Comparison of ENCODE assay signal across 12 mouse cellular contexts in the genomic region with DNA sequence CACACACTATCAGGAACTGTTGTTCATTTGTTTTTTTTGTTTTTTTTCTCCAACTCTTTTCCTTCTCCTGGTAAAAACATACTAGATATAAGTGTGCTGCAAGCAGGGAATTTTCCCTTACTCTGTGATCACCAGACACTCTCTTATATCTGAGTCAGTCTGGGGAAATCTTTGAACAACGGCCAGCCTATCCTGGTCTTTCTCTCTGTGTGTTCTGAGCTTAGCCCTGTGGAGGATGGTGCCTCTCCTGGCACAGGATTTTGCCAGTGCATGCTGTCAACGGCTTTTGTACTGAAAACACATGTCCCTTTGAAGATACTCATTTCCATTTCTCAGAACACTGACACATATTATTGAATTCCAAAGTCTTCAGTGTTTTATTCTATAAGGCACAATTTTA.
DNase-seq lines count a peak whose midpoint lies in the region; ATAC-seq and TF ChIP-seq lines count a peak whose summit lies in the region.
"Had no signal": no experiment of that assay in that cellular context is flagged by ENCODE, and none has a peak within 500 bp of the region (broad histone marks: within the 10 kb centered on the region; RNA-seq: fewer than 3 reads in every experiment).

No protein-coding gene starts in this region.

- H3K36me3 ChIP-seq in hindbrain, postnatal 0 days (ENCODE audit: insufficient read depth, low read length): no peaks in the 10 kb centered on the region
- H3K36me3 ChIP-seq in hindbrain, embryonic 10.5 days: no peaks in the 10 kb centered on the region
- no peaks in the 10 kb centered on the region for H3K36me3 ChIP-seq in midbrain, postnatal 0 days (ENCODE audit: insufficient read depth, low read length)
- H3K36me3 ChIP-seq: liver, embryonic 13.5 days had no signal

- no peak for ATAC-seq in cerebellum, adult (ENCODE audit: insufficient number of reproducible peaks, low FRiP score, low TSS enrichment)
- peak; percentile 67; the same call in 1 of the 2 replicates for ATAC-seq in hindbrain, postnatal 0 days
- ATAC-seq in midbrain, postnatal 0 days (ENCODE audit: low FRiP score): no peak

- TF ChIP-seq CTCF in hindbrain, postnatal 0 days (IDR thresholded peaks at IDR 0.05; ENCODE audit: low read depth): no peak
- no peak for TF ChIP-seq CTCF in midbrain, postnatal 0 days (IDR thresholded peaks at IDR 0.05)

- 23% methylated on average over 2 of the region's 2 CpGs for WGBS in hindbrain, postnatal 0 days
- 59% methylated on average over 2 of the region's 2 CpGs for WGBS in hindbrain, embryonic 10.5 days
- 14% methylated on average over 2 of the region's 2 CpGs for WGBS in midbrain, postnatal 0 days

- H3K27ac ChIP-seq in hindbrain, postnatal 0 days: no peak overlapping the region
- H3K27ac ChIP-seq in hindbrain, embryonic 10.5 days: no peak overlapping the region
- H3K27ac ChIP-seq in midbrain, postnatal 0 days (ENCODE audit: low read depth, low read length): 0 out of 2 replicates have a peak overlapping the region, but pooled peaks have one; percentile 6
- H3K27ac ChIP-seq: liver, embryonic 13.5 days had no signal

- H3K9me3 ChIP-seq in hindbrain, postnatal 0 days (ENCODE audit: low read length): no peaks in the 10 kb centered on the region
- H3K9me3 ChIP-seq in hindbrain, embryonic 10.5 days: no peaks in the 10 kb centered on the region
- no peaks in the 10 kb centered on the region for H3K9me3 ChIP-seq in midbrain, postnatal 0 days (ENCODE audit: low read length)
- H3K9me3 ChIP-seq: liver, embryonic 13.5 days had no signal

- H3K4me1 ChIP-seq in hindbrain, postnatal 0 days (ENCODE audit: insufficient read depth, low read length): no peaks in the 10 kb centered on the region
- H3K4me1 ChIP-seq in hindbrain, embryonic 10.5 days (replicated peaks): no peaks in the 10 kb centered on the region
- H3K4me1 ChIP-seq in midbrain, postnatal 0 days (ENCODE audit: insufficient read depth, low read length): no peaks in the 10 kb centered on the region
- H3K4me1 ChIP-seq: liver, embryonic 13.5 days had no signal

- no peak overlapping the region for H3K9ac ChIP-seq in hindbrain, postnatal 0 days (replicated peaks; ENCODE audit: low read length)
- no peak overlapping the region for H3K9ac ChIP-seq in midbrain, postnatal 0 days (replicated peaks; ENCODE audit: low read length, poor library complexity, severe bottlenecking)
- H3K9ac ChIP-seq: liver, embryonic 13.5 days had no signal

- H3K27me3 ChIP-seq in hindbrain, postnatal 0 days (ENCODE audit: insufficient read depth, low read length): no peaks in the 10 kb centered on the region
- no peaks in the 10 kb centered on the region for H3K27me3 ChIP-seq in hindbrain, embryonic 10.5 days (ENCODE audit: insufficient read depth, poor library complexity, severe bottlenecking)
- no peaks in the 10 kb centered on the region for H3K27me3 ChIP-seq in midbrain, postnatal 0 days (ENCODE audit: insufficient read depth, low read length)
- H3K27me3 ChIP-seq: liver, embryonic 13.5 days had no signal

- H3K4me2 ChIP-seq in hindbrain, postnatal 0 days (ENCODE audit: low read depth, low read length): no peak overlapping the region
- H3K4me2 ChIP-seq in midbrain, postnatal 0 days (ENCODE audit: low read depth, low read length, poor library complexity, severe bottlenecking): no peak overlapping the region
- H3K4me2 ChIP-seq: liver, embryonic 13.5 days had no signal

- DNase-seq in cerebellum, postnatal 14 days: peak; percentile 64 to 66
- DNase-seq in hindbrain, postnatal 0 days (ENCODE audit: low spot score): peak; percentile 60
- no peak for DNase-seq in hindbrain, embryonic 10.5 days (ENCODE audit: low spot score)
- peak; percentile 26 to 46 for DNase-seq in layer of hippocampus, adult 8-10 months (ENCODE audit: low spot score in 2 of 2)
- DNase-seq in midbrain, postnatal 0 days (ENCODE audit: low spot score): peak; percentile 60
- DNase-seq in c-Kit-positive CD71-positive TER-119-positive erythroid progenitor cells, embryonic 14.5 days (ENCODE audit: low spot score): no peak
- DNase-seq in spleen, postnatal 36 days (ENCODE audit: low spot score in 2 of 2): no peak
- DNase-seq: adrenal gland, postnatal 25 days; gastrocnemius, postnatal 25 days; kidney, adult 18-20 months; liver, embryonic 13.5 days had no signal

- H3K4me3 ChIP-seq in hindbrain, postnatal 0 days (ENCODE audit: low read length): no peak overlapping the region
- H3K4me3 ChIP-seq in hindbrain, embryonic 10.5 days: no peak overlapping the region
- H3K4me3 ChIP-seq in midbrain, postnatal 0 days (ENCODE audit: low read depth, low read length): no peak overlapping the region
- H3K4me3 ChIP-seq: liver, embryonic 13.5 days had no signal

Comparison
In these comparisons a context has a peak if more than half of its experiments do, and no peak if none do; other contexts are left out.
1. DNase-seq: peak in cerebellum, postnatal 14 days (2 of 2), hindbrain, postnatal 0 days (single experiment), layer of hippocampus, adult 8-10 months (2 of 2) and midbrain, postnatal 0 days (single experiment); none in hindbrain, embryonic 10.5 days (single experiment), c-Kit-positive CD71-positive TER-119-positive erythroid progenitor cells, embryonic 14.5 days (single experiment) and spleen, postnatal 36 days (0 of 2).